Mouse (Mus musculus) testis, adult 2 months (tissue): Measurements from ENCODE around the gene Lbp. TPM values are rescaled to one million over a fixed set of nuclear protein-coding genes. Genes with fewer than 3 reads are reported as not detected.

Experiments used
- H3K27ac ChIP-seq: fragments of 200-500 bp; 2 replicates; pipeline ENCODE4 v1.5.1; 2012; ENCODE audit warnings: low read depth, low read length; ENCODE audit not compliant: control insufficient read depth, insufficient read depth
- H3K27me3 ChIP-seq: fragments of 200-500 bp; 2 replicates; pipeline ENCODE4 v1.6.1; 2012; ENCODE audit warnings: mild to moderate bottlenecking, low read length, moderate library complexity; ENCODE audit not compliant: control insufficient read depth, insufficient read depth
- H3K36me3 ChIP-seq: fragments of 200-500 bp; 2 replicates; pipeline ENCODE4 v1.6.1; 2012; ENCODE audit warnings: mild to moderate bottlenecking, low read length; ENCODE audit not compliant: control insufficient read depth, insufficient read depth
- H3K4me1 ChIP-seq: fragments of 200-500 bp; 2 replicates; pipeline ENCODE4 v1.6.1; 2012; ENCODE audit warnings: low read length; ENCODE audit not compliant: control insufficient read depth, insufficient read depth
- H3K4me3 ChIP-seq: fragments of 200-500 bp; 2 replicates; pipeline ENCODE4 v1.5.1; 2012; ENCODE audit warnings: low read depth, mild to moderate bottlenecking, low read length, moderate library complexity, mixed read lengths; ENCODE audit not compliant: control insufficient read depth
- CTCF ChIP-seq: fragments of 200-500 bp; IDR thresholded peaks from 2 replicates; pipeline ENCODE4 v1.5.1; 2012; ENCODE audit warnings: low read depth, mild to moderate bottlenecking, inconsistent platforms, low read length, moderate library complexity; ENCODE audit not compliant: control insufficient read depth, insufficient read depth, insufficient replicate concordance
- POLR2A ChIP-seq: fragments of 200-500 bp; IDR thresholded peaks from 2 replicates; pipeline ENCODE4 v1.6.1; 2012; ENCODE audit warnings: low read depth, mild to moderate bottlenecking, inconsistent platforms, low read length, moderate library complexity; ENCODE audit not compliant: control insufficient read depth
- polyA plus RNA-seq: library from polyadenylated mRNA; depleted of rRNA; stranded (reverse); fragments of >200 nt; gene quantifications from 2 replicates; pipeline ENCODE4 v1.2.3, GENCODE M21; 2012

Gene Lbp
- polyA plus RNA-seq, 1 experiment: 14.9 TPM

- H3K27me3 ChIP-seq: no peaks in the 10 kb centered on the region
- peaks cover 6% of the 10 kb centered on the region for H3K36me3 ChIP-seq
- TF ChIP-seq CTCF: peak; percentile 78; the same call in 1 of the 2 replicates
- peak; percentile 88 for TF ChIP-seq POLR2A
- H3K4me1 ChIP-seq: no peaks in the 10 kb centered on the region; the same call in 1 of the 2 replicates
- peak overlapping the region; percentile 99 for H3K4me3 ChIP-seq
- H3K27ac ChIP-seq: peak overlapping the region; percentile 75
Observed at GRCm38 (mm10) chr2:158360873-158361677, 54.8 kb downstream of the Lbp start.

- H3K27me3 ChIP-seq: no peaks in the 10 kb centered on the region
- H3K27ac ChIP-seq: peak overlapping the region; percentile 70
- peaks cover 4% of the 10 kb centered on the region for H3K36me3 ChIP-seq
- H3K4me3 ChIP-seq: peak overlapping the region; percentile 99; the same call in 1 of the 2 replicates
- H3K4me1 ChIP-seq: no peaks in the 10 kb centered on the region; the same call in 1 of the 2 replicates
- TF ChIP-seq POLR2A (no peak), CTCF (no peak)
Observed at GRCm38 (mm10) chr2:158361678-158362320, 55.5 kb downstream of the Lbp start.

GRCm38 (mm10) chr2:158364175-158364574, 57.9 kb downstream of the Lbp start:
- Histone ChIP-seq H3K27ac (no peak overlapping the region), H3K36me3 (peaks cover under 1% of the 10 kb centered on the region), H3K4me3 (no peak overlapping the region), H3K27me3 (no peaks in the 10 kb centered on the region), H3K4me1 (no peaks in the 10 kb centered on the region; the same call in 1 of the 2 replicates)
- no peak for TF ChIP-seq POLR2A
- TF ChIP-seq CTCF: no peak

- Histone ChIP-seq H3K4me3 (no peak overlapping the region), H3K36me3 (no peaks in the 10 kb centered on the region), H3K27me3 (no peaks in the 10 kb centered on the region), H3K4me1 (peaks cover 2% of the 10 kb centered on the region), H3K27ac (no peak overlapping the region)
- TF ChIP-seq POLR2A (no peak), CTCF (no peak)
Observed at GRCm38 (mm10) chr2:158365099-158365850, 59.0 kb downstream of the Lbp start.

- H3K36me3 ChIP-seq: no peaks in the 10 kb centered on the region
- peaks cover 4% of the 10 kb centered on the region for H3K4me1 ChIP-seq
- H3K27me3 ChIP-seq: no peaks in the 10 kb centered on the region
Observed at GRCm38 (mm10) chr2:158367654-158368053, 61.4 kb downstream of the Lbp start.

GRCm38 (mm10) chr2:158368313-158368712, 62.0 kb downstream of the Lbp start:
- Histone ChIP-seq H3K4me1 (peaks cover 4% of the 10 kb centered on the region), H3K27me3 (no peaks in the 10 kb centered on the region), H3K27ac (no peak overlapping the region), H3K36me3 (no peaks in the 10 kb centered on the region), H3K4me3 (no peak overlapping the region)
- no peak for TF ChIP-seq POLR2A
- no peak for TF ChIP-seq CTCF

More at GRCm38 (mm10) chr2:158367654-158368053, 61.4 kb downstream of the Lbp start:
- Histone ChIP-seq H3K27ac (no peak overlapping the region), H3K4me3 (no peak overlapping the region)
- TF ChIP-seq POLR2A (no peak), CTCF (no peak)
